ENCODE assay signal across 29 mouse cellular contexts in genomic region chr16:35315496-35315895, GRCm38 (mm10). TPM values are rescaled to one million over a fixed set of nuclear protein-coding genes. Genes with fewer than 3 reads are reported as not detected.
DNase-seq lines count a peak whose midpoint lies in the region; ATAC-seq and TF ChIP-seq lines count a peak whose summit lies in the region.
"Had no signal": no experiment of that assay in that cellular context is flagged by ENCODE, and none has a peak within 500 bp of the region (broad histone marks: within the 10 kb centered on the region; RNA-seq: fewer than 3 reads in every experiment).

No protein-coding gene starts in this region.

- no peak for ATAC-seq in forebrain, embryonic 14.5 days
- ATAC-seq in forebrain, embryonic 15.5 days (replicated peaks), result no peak
- ATAC-seq in heart, embryonic 16.5 days (replicated peaks; ENCODE audit: extremely low read depth, insufficient read depth, low FRiP score), result no peak
- no peak for ATAC-seq in kidney, embryonic 16.5 days (ENCODE audit: low FRiP score, low TSS enrichment)
- ATAC-seq: activated CD4-positive, CD25-positive, alpha-beta regulatory T cell, adult 4 months; CD4-positive, CD25-positive, alpha-beta regulatory T cell, adult 4 months; forebrain, embryonic 16.5 days; Patski had no signal

- no peak for TF ChIP-seq CTCF in brain, embryonic 14.5 days (IDR thresholded peaks at IDR 0.05; ENCODE audit: borderline replicate concordance, extremely low read depth, insufficient read depth, insufficient read length)

- intact Hi-C loops in heart, postnatal 10 days (cut with DNase I), result loop anchor here (5.0 kb wide), 1 partner anchor 502 kb away; no protein-coding TSS in a partner anchor

- TF ChIP-seq POLR2A in brain, embryonic 14.5 days (IDR thresholded peaks at IDR 0.05; ENCODE audit: borderline replicate concordance, extremely low read depth, insufficient read depth, insufficient read length, poor library complexity, severe bottlenecking), result no peak

- H3K9ac ChIP-seq in forebrain, embryonic 14.5 days (ENCODE audit: low read length), result no peak overlapping the region
- no peak overlapping the region for H3K9ac ChIP-seq in forebrain, embryonic 15.5 days (replicated peaks)
- H3K9ac ChIP-seq in heart, embryonic 16.5 days (ENCODE audit: low read length), result no peak overlapping the region
- H3K9ac ChIP-seq in kidney, embryonic 16.5 days (replicated peaks; ENCODE audit: low read length), result no peak overlapping the region
- H3K9ac ChIP-seq: embryonic facial prominence, embryonic 13.5 days; embryonic facial prominence, embryonic 15.5 days; forebrain, embryonic 12.5 days had no signal

- H3K4me3 ChIP-seq in forebrain, embryonic 14.5 days (ENCODE audit: low read depth, low read length), result no peak overlapping the region
- no peak overlapping the region for H3K4me3 ChIP-seq in forebrain, embryonic 15.5 days
- H3K4me3 ChIP-seq in heart, embryonic 16.5 days (ENCODE audit: low read length), result no peak overlapping the region
- no peak overlapping the region for H3K4me3 ChIP-seq in kidney, embryonic 16.5 days (ENCODE audit: low read length)
- H3K4me3 ChIP-seq: embryonic facial prominence, embryonic 13.5 days; embryonic facial prominence, embryonic 15.5 days; erythroblast, embryonic 14.5 days; forebrain, embryonic 10.5 days; forebrain, embryonic 12.5 days had no signal

- H3K27ac ChIP-seq in forebrain, embryonic 14.5 days (ENCODE audit: low read depth, low read length), result no peak overlapping the region
- H3K27ac ChIP-seq in forebrain, embryonic 15.5 days (replicated peaks), result no peak overlapping the region
- peak overlapping the region; percentile 33; the same call in 1 of the 2 replicates for H3K27ac ChIP-seq in heart, embryonic 16.5 days (ENCODE audit: low read length)
- H3K27ac ChIP-seq in kidney, embryonic 16.5 days (ENCODE audit: low read length), result no peak overlapping the region
- H3K27ac ChIP-seq: embryonic facial prominence, embryonic 13.5 days; embryonic facial prominence, embryonic 15.5 days; forebrain, embryonic 10.5 days; forebrain, embryonic 12.5 days had no signal

- H3K36me3 ChIP-seq in forebrain, embryonic 14.5 days (ENCODE audit: control insufficient read depth, insufficient read depth, low read length), result peaks cover 11% of the 10 kb centered on the region
- peaks cover 7% of the 10 kb centered on the region; the same call in 1 of the 2 replicates for H3K36me3 ChIP-seq in forebrain, embryonic 15.5 days
- peaks cover 3% of the 10 kb centered on the region; the same call in 1 of the 2 replicates for H3K36me3 ChIP-seq in heart, embryonic 16.5 days (ENCODE audit: control insufficient read depth, insufficient read depth)
- peaks cover 10% of the 10 kb centered on the region; the same call in 1 of the 2 replicates for H3K36me3 ChIP-seq in kidney, embryonic 16.5 days (ENCODE audit: insufficient read depth, low read length)

- no peaks in the 10 kb centered on the region for H3K9me3 ChIP-seq in forebrain, embryonic 14.5 days (replicated peaks; ENCODE audit: control insufficient read depth, low read length)
- H3K9me3 ChIP-seq in forebrain, embryonic 15.5 days, result no peaks in the 10 kb centered on the region
- H3K9me3 ChIP-seq in heart, embryonic 16.5 days (replicated peaks; ENCODE audit: control insufficient read depth, low read length), result no peaks in the 10 kb centered on the region
- H3K9me3 ChIP-seq in kidney, embryonic 16.5 days (ENCODE audit: low read length), result no peaks in the 10 kb centered on the region
- H3K9me3 ChIP-seq: embryonic facial prominence, embryonic 13.5 days; embryonic facial prominence, embryonic 15.5 days; forebrain, embryonic 10.5 days; forebrain, embryonic 12.5 days; G1E had no signal

- no peaks in the 10 kb centered on the region for H3K27me3 ChIP-seq in forebrain, embryonic 14.5 days (replicated peaks; ENCODE audit: control insufficient read depth, insufficient read depth, low read length)
- no peaks in the 10 kb centered on the region for H3K27me3 ChIP-seq in forebrain, embryonic 15.5 days
- H3K27me3 ChIP-seq in heart, embryonic 16.5 days (ENCODE audit: control insufficient read depth, insufficient read depth, low read length), result no peaks in the 10 kb centered on the region
- H3K27me3 ChIP-seq in kidney, embryonic 16.5 days (ENCODE audit: insufficient read depth, low read length), result no peaks in the 10 kb centered on the region
- H3K27me3 ChIP-seq: CH12.LX; embryonic facial prominence, embryonic 13.5 days; embryonic facial prominence, embryonic 15.5 days; forebrain, embryonic 12.5 days; Patski had no signal

- no peak overlapping the region for H3K4me2 ChIP-seq in forebrain, embryonic 14.5 days (ENCODE audit: low read length)
- no peak overlapping the region for H3K4me2 ChIP-seq in forebrain, embryonic 15.5 days (replicated peaks)
- H3K4me2 ChIP-seq in heart, embryonic 16.5 days (ENCODE audit: low read depth, low read length), result no peak overlapping the region
- H3K4me2 ChIP-seq in kidney, embryonic 16.5 days (replicated peaks; ENCODE audit: low read depth, low read length), result no peak overlapping the region
- H3K4me2 ChIP-seq: embryonic facial prominence, embryonic 13.5 days; embryonic facial prominence, embryonic 15.5 days; forebrain, embryonic 12.5 days had no signal

- DNase-seq in forebrain, embryonic 14.5 days (ENCODE audit: low spot score), result peak; percentile 10
- DNase-seq in heart, postnatal 10 days, result no peak
- peak; percentile 11 for DNase-seq in kidney, adult 9 months
- peak; percentile 39 for DNase-seq in brain, embryonic 14.5 days (ENCODE audit: low read depth)
- no peak for DNase-seq in cerebellum, postnatal 25 days
- DNase-seq: adrenal gland, adult 8-10 months; adrenal gland, postnatal 14 days; adrenal gland, postnatal 36 days; B cell, adult 2 months; cerebellum, adult 11 months; cerebellum, adult 18-20 months; cerebellum, adult 8-10 months; cerebellum, postnatal 10 days; cerebellum, postnatal 36 days; embryo, embryonic 11 days had no signal

- 56% methylated on average over 3 of the region's 3 CpGs for WGBS in forebrain, embryonic 14.5 days
- WGBS in forebrain, embryonic 15.5 days, result 39% methylated on average over 3 of the region's 3 CpGs
- WGBS in heart, embryonic 16.5 days, result 30% methylated on average over 3 of the region's 3 CpGs
- WGBS in kidney, embryonic 16.5 days, result 73% methylated on average over 3 of the region's 3 CpGs

- H3K4me1 ChIP-seq in forebrain, embryonic 14.5 days (ENCODE audit: control insufficient read depth, insufficient read depth, low read length), result peaks cover 4% of the 10 kb centered on the region; the same call in 1 of the 2 replicates
- H3K4me1 ChIP-seq in forebrain, embryonic 15.5 days, result peaks cover 21% of the 10 kb centered on the region
- peaks cover 14% of the 10 kb centered on the region for H3K4me1 ChIP-seq in heart, embryonic 16.5 days (ENCODE audit: control insufficient read depth, insufficient read depth, low read length)
- no peaks in the 10 kb centered on the region for H3K4me1 ChIP-seq in kidney, embryonic 16.5 days (ENCODE audit: insufficient read depth, low read length)
- H3K4me1 ChIP-seq: embryonic facial prominence, embryonic 15.5 days had no signal

RNA-seq across cellular contexts. Expression of gene Sec22a, which starts 48.2 kb away (rescaled TPM):
- 47.7 and 49.4 TPM in 2 replicates for polyA plus RNA-seq in forebrain, embryonic 14.5 days (2014; fragmentation: Nextera tagmentation; extraction: Ambion mirVana)
- 42.5 and 47.2 TPM in 2 replicates for polyA plus RNA-seq in forebrain, embryonic 15.5 days (2015; fragmentation: Nextera tagmentation; extraction: Ambion mirVana)
- polyA plus RNA-seq in heart, embryonic 16.5 days (2015; fragmentation: Nextera tagmentation; extraction: Ambion mirVana), result 34.2 and 34.9 TPM in 2 replicates
- 10 to 100 TPM; 12.6 to 12.8 TPM for total RNA-seq in heart, postnatal 10 days (2021)
- 50.4 and 50.8 TPM in 2 replicates for polyA plus RNA-seq in kidney, embryonic 16.5 days (2015; fragmentation: Nextera tagmentation; extraction: Ambion mirVana)
- polyA plus RNA-seq in brain, embryonic 14.5 days (2012; rRNA removed), result 17.0 and 22.6 TPM in 2 replicates

Comparison
In these comparisons a context has a peak if more than half of its experiments do, and no peak if none do; other contexts are left out.
1. DNase-seq: peak in forebrain, embryonic 14.5 days (single experiment), kidney, adult 9 months (single experiment) and brain, embryonic 14.5 days (single experiment); none in heart, postnatal 10 days (0 of 2) and cerebellum, postnatal 25 days (0 of 2).